Mouse (Mus musculus): Measurements from ENCODE around the gene Vkorc1l1. TPM values are rescaled to one million over a fixed set of nuclear protein-coding genes. Genes with fewer than 3 reads are reported as not detected.

Vkorc1l1 gene
- polyA plus RNA-seq, 1 experiment from 2014 or later: 17.3 TPM

DNA sequence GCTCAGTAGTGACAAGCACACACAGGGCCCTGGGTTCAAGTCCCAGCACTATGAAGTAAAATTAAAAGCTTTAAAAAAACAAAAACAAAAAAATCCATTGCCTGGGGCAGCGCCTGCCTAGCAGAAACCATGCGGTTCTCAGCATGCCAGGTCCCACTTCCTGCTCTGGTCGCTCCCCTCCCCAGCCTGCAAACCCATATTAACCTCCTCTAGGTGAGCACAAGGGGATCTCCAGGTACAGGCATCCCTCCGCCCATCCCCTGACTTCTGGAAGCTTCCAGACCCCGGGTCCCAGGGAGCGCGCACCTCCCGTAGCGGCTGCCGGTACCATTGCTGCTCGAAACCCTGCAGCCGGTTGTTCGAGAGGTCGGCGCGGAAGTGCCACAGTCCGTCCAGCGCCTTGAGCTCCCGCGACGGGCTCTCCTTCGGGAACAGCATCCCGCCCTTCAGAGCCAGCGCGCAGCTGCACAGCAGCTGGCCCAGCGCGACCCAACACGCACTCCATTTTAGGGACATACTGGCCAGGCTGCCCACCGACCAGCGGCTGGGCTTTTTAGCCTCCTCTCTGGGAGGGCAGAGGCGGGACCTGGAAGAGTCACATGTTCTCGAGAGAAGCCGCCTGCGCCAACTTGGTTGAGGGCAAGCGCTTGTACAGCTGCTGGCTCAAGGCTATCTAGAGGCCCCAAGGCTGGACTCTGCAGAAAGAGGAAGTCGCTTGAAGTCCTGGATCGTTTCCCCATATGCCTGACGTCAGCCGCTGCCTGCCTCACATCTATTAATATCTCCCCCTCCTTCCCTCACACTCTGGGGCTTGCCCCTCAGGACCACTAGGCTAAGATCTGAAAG is 60.8 kb downstream of the Vkorc1l1 start, which contains the start of gene Gusb:
TSS of gene Gusb (minus strand) at position 749 of the 846 bp plus-strand sequence.
- Histone ChIP-seq H3K9ac (ENCODE audit: low read depth, low read length) (peak within 1 kb of the TSS; percentile 77), H3K4me1 (ENCODE audit: control insufficient read depth, low read depth, low read length) (peaks cover 25% of the 10 kb centered on the region), H3K4me2 (ENCODE audit: low read depth, low read length) (peak within 1 kb of the TSS; percentile 77), H3K9me3 (replicated peaks; ENCODE audit: control insufficient read depth, low read length) (no peaks in the 10 kb centered on the region), H3K36me3 (ENCODE audit: control insufficient read depth, insufficient read depth) (no peaks in the 10 kb centered on the region), H3K27ac (ENCODE audit: low read length) (peak within 1 kb of the TSS; percentile 60), H3K4me3 (ENCODE audit: low read depth, low read length) (peak within 1 kb of the TSS; percentile 73), H3K27me3 (ENCODE audit: control insufficient read depth, insufficient read depth, low read depth, low read length) (no peaks in the 10 kb centered on the region)
- ATAC-seq (ENCODE audit: low read depth): peak; percentile 80
- under 1% methylated on average over 39 of the region's 39 CpGs for WGBS (ENCODE audit: insufficient replicate concordance)

DNA sequence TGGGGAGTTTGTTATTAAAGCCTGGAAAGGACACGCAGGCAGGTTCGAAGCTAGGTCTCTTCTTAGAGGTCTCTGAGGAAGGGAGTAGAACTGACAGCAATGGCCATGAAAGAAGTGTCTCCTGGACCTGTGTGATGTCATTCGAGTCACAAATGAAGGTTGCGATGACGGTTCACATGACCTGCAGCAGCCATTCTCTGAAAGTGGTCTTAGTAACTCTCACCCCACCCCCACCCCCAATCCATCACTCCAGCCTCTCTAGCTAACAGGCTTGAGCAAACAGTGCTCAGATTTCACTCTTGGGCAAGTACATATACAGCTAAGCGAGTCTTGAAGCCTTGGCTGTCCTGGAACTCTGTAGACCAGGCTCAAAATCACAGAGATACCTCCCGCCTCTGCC is 61.5 kb downstream of the Vkorc1l1 start:
- Histone ChIP-seq H3K27ac (ENCODE audit: low read length) (0 out of 2 replicates have a peak overlapping the region, but pooled peaks have one; percentile 37), H3K4me1 (ENCODE audit: control insufficient read depth, low read depth, low read length) (peaks cover 20% of the 10 kb centered on the region), H3K36me3 (ENCODE audit: control insufficient read depth, insufficient read depth) (no peaks in the 10 kb centered on the region), H3K9ac (ENCODE audit: low read depth, low read length) (peak overlapping the region; percentile 77), H3K9me3 (replicated peaks; ENCODE audit: control insufficient read depth, low read length) (no peaks in the 10 kb centered on the region), H3K4me2 (ENCODE audit: low read depth, low read length) (peak overlapping the region; percentile 77), H3K27me3 (ENCODE audit: control insufficient read depth, insufficient read depth, low read depth, low read length) (no peaks in the 10 kb centered on the region), H3K4me3 (ENCODE audit: low read depth, low read length) (peak overlapping the region; percentile 73)
- ATAC-seq (ENCODE audit: low read depth): no peak
- WGBS (ENCODE audit: insufficient replicate concordance): 34% methylated on average over 7 of the region's 7 CpGs

DNA sequence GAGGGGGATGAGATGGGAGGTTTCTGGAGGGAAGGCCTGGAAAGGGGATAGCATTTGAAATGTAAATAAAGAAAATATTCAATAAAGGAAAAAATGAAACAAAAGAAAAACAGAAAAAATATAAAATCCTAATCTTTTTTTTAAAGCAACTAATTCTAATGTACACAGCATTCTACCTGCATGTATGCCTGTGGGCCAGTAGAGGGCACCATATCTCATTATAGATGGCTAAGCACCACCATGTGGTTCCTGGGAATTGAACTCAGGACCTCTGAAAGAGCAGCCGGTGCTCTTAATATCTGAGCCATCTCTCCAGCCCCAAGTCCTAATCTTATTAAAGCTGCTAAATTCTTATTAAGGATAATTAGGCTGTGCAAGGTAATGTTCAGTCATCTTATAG is 65.6 kb downstream of the Vkorc1l1 start:
- ATAC-seq (ENCODE audit: low read depth): no peak
- H3K27me3 ChIP-seq (ENCODE audit: control insufficient read depth, insufficient read depth, low read depth, low read length): no peaks in the 10 kb centered on the region
- peaks cover 8% of the 10 kb centered on the region for H3K9me3 ChIP-seq (replicated peaks; ENCODE audit: control insufficient read depth, low read length)
- H3K4me3 ChIP-seq (ENCODE audit: low read depth, low read length): no peak overlapping the region
- no peak overlapping the region for H3K27ac ChIP-seq (ENCODE audit: low read length)
- H3K4me1 ChIP-seq (ENCODE audit: control insufficient read depth, low read depth, low read length): peaks cover 8% of the 10 kb centered on the region
- WGBS (ENCODE audit: insufficient replicate concordance): 46% methylated on average over 1 of the region's 1 CpGs
- no peak overlapping the region for H3K9ac ChIP-seq (ENCODE audit: low read depth, low read length)
- H3K4me2 ChIP-seq (ENCODE audit: low read depth, low read length): no peak overlapping the region
- H3K36me3 ChIP-seq (ENCODE audit: control insufficient read depth, insufficient read depth): peaks cover 12% of the 10 kb centered on the region

DNA sequence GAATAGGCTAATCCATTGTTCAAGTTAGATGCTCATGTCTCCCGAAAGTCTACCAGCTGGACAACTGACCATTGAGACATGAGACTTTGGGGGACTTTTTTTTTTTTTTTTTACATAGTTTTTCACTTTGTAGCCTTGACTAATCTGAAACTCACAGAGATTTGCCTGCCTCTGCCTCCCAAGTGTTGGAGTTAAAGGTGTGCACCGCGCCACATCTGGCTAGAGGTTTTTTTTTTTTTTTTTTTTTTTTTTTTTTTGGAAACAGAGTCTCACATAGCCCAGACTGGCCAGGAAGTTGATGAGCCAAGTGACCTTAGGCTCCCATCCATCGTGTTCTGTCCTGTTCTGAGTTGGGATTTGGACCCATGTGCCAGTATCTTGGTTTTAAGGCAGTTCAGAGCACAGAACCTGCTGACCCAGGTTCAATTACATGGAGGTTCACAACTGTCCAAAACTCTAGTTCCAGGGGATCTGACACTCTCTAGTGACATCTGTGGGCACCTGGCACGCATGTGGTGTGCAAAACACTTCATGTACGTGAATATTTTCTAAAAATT is 66.3 kb downstream of the Vkorc1l1 start:
- Histone ChIP-seq H3K36me3 (ENCODE audit: control insufficient read depth, insufficient read depth) (peaks cover 12% of the 10 kb centered on the region), H3K9ac (ENCODE audit: low read depth, low read length) (no peak overlapping the region), H3K4me1 (ENCODE audit: control insufficient read depth, low read depth, low read length) (peaks cover 3% of the 10 kb centered on the region), H3K27ac (ENCODE audit: low read length) (no peak overlapping the region), H3K4me3 (ENCODE audit: low read depth, low read length) (no peak overlapping the region), H3K4me2 (ENCODE audit: low read depth, low read length) (no peak overlapping the region), H3K27me3 (ENCODE audit: control insufficient read depth, insufficient read depth, low read depth, low read length) (no peaks in the 10 kb centered on the region), H3K9me3 (replicated peaks; ENCODE audit: control insufficient read depth, low read length) (peaks cover 8% of the 10 kb centered on the region)
- 65% methylated on average over 6 of the region's 6 CpGs for WGBS (ENCODE audit: insufficient replicate concordance)
- ATAC-seq (ENCODE audit: low read depth): no peak

DNA sequence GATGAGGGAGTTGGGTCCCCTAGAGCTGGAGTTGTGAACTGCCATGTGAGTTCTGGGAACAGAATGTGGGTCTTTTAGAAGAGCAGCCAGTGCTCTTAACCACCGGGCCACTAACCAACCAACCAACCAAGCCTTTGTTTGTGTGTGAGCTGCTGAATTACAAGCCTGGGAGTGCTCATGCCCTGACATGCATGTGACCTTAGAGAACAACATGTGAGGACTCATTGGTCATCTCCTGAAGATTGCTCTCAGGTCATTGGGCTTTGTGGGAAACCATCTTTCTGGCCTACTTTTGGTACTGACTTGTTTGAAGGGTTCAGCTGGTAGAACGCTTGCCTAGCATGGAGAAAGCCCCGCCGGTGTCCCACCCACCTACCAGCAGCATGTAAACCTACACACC is 68.0 kb downstream of the Vkorc1l1 start:
- WGBS (ENCODE audit: insufficient replicate concordance): 89% methylated on average over 4 of the region's 4 CpGs
- H3K36me3 ChIP-seq (ENCODE audit: control insufficient read depth, insufficient read depth): peaks cover 12% of the 10 kb centered on the region

DNA sequence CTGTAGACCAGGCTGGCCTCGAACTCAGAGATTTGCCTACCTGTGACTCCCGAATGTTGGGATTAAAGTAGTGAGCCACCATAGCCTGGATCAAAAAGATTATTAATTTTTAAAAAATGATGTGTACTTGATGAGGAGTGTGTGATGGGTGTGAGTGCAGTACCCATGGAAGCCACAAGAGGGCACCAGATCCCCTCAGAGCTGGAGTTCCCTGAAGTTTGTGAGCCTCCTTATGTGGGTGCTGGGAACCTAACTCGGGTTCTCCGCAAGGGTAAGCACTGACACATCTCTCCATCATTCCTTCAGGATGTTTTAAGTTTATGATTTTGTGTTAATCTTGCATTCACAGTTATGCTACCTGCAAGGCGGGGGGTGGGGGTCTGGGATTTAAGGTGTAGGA is 69.2 kb downstream of the Vkorc1l1 start:
- no peak for ATAC-seq (ENCODE audit: low read depth)
- H3K27me3 ChIP-seq (ENCODE audit: control insufficient read depth, insufficient read depth, low read depth, low read length): no peaks in the 10 kb centered on the region
- WGBS (ENCODE audit: insufficient replicate concordance): 82% methylated on average over 5 of the region's 5 CpGs
- H3K36me3 ChIP-seq (ENCODE audit: control insufficient read depth, insufficient read depth): peaks cover 16% of the 10 kb centered on the region
- H3K9me3 ChIP-seq (replicated peaks; ENCODE audit: control insufficient read depth, low read length): peaks cover 8% of the 10 kb centered on the region
- H3K4me3 ChIP-seq (ENCODE audit: low read depth, low read length): no peak overlapping the region
- H3K4me2 ChIP-seq (ENCODE audit: low read depth, low read length): no peak overlapping the region
- H3K27ac ChIP-seq (ENCODE audit: low read length): no peak overlapping the region
- no peak overlapping the region for H3K9ac ChIP-seq (ENCODE audit: low read depth, low read length)
- H3K4me1 ChIP-seq (ENCODE audit: control insufficient read depth, low read depth, low read length): no peaks in the 10 kb centered on the region

More for the DNA sequence above, 68.0 kb downstream of the Vkorc1l1 start:
- Histone ChIP-seq H3K9me3 (replicated peaks; ENCODE audit: control insufficient read depth, low read length) (peaks cover 8% of the 10 kb centered on the region), H3K4me2 (ENCODE audit: low read depth, low read length) (no peak overlapping the region), H3K27ac (ENCODE audit: low read length) (no peak overlapping the region), H3K9ac (ENCODE audit: low read depth, low read length) (no peak overlapping the region), H3K4me1 (ENCODE audit: control insufficient read depth, low read depth, low read length) (no peaks in the 10 kb centered on the region), H3K27me3 (ENCODE audit: control insufficient read depth, insufficient read depth, low read depth, low read length) (no peaks in the 10 kb centered on the region), H3K4me3 (ENCODE audit: low read depth, low read length) (no peak overlapping the region)
- ATAC-seq (ENCODE audit: low read depth): no peak

DNA sequence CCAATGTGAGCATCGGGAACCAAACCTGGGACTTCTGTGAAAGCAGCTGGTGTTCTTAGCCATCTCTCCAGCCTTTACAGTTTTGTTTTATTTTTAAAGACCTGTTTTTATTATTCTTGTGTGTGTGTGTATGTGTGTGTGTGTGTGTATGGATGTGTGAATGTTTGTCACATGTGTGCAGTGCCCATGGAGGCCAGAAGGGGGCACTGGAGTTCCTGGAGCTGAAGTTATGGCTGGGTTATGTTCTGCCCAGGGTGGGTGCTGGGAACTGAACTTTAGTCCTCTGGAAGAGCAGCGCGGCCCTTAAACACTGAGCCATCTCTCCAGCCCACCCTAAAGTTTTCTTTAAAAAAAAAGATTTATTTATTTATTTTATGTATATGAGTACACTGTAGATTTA is 73.3 kb downstream of the Vkorc1l1 start:
- Histone ChIP-seq H3K9me3 (replicated peaks; ENCODE audit: control insufficient read depth, low read length) (peaks cover 8% of the 10 kb centered on the region), H3K36me3 (ENCODE audit: control insufficient read depth, insufficient read depth) (peaks cover 20% of the 10 kb centered on the region), H3K27ac (ENCODE audit: low read length) (no peak overlapping the region), H3K27me3 (ENCODE audit: control insufficient read depth, insufficient read depth, low read depth, low read length) (no peaks in the 10 kb centered on the region), H3K9ac (ENCODE audit: low read depth, low read length) (no peak overlapping the region), H3K4me1 (ENCODE audit: control insufficient read depth, low read depth, low read length) (no peaks in the 10 kb centered on the region), H3K4me2 (ENCODE audit: low read depth, low read length) (no peak overlapping the region), H3K4me3 (ENCODE audit: low read depth, low read length) (no peak overlapping the region)
- WGBS (ENCODE audit: insufficient replicate concordance): 94% methylated on average over 3 of the region's 3 CpGs
- no peak for ATAC-seq (ENCODE audit: low read depth)

DNA sequence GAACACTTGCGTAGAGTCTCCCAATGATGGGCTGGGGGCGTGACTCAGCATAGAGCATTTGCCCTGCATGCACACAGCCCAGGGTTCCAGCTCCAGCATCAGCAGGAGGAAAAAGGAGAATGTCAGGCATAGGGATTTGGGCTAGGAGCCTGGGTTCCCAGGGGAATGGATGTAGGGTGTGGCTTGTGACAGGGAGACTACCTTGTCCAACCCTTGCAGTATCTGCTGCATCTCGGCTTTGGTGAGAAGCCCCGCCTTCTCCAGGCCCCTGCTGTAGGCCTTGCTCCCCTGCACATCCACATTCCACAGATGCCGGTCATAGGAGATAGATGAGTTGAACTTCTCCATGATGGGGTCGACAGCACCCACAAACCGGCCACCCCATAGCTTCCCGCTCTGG is 77.7 kb downstream of the Vkorc1l1 start:
- Histone ChIP-seq H3K4me2 (ENCODE audit: low read depth, low read length) (no peak overlapping the region), H3K36me3 (ENCODE audit: control insufficient read depth, insufficient read depth) (peaks cover 9% of the 10 kb centered on the region; the same call in 1 of the 2 replicates), H3K9me3 (replicated peaks; ENCODE audit: control insufficient read depth, low read length) (no peaks in the 10 kb centered on the region), H3K4me1 (ENCODE audit: control insufficient read depth, low read depth, low read length) (peaks cover 24% of the 10 kb centered on the region), H3K27me3 (ENCODE audit: control insufficient read depth, insufficient read depth, low read depth, low read length) (no peaks in the 10 kb centered on the region), H3K27ac (ENCODE audit: low read length) (no peak overlapping the region), H3K4me3 (ENCODE audit: low read depth, low read length) (no peak overlapping the region), H3K9ac (ENCODE audit: low read depth, low read length) (no peak overlapping the region)
- 71% methylated on average over 8 of the region's 8 CpGs for WGBS (ENCODE audit: insufficient replicate concordance)
- ATAC-seq (ENCODE audit: low read depth): no peak
